Mouse (Mus musculus): Measurements from ENCODE around the gene Slc5a5.

The Slc5a5 gene

DNA sequence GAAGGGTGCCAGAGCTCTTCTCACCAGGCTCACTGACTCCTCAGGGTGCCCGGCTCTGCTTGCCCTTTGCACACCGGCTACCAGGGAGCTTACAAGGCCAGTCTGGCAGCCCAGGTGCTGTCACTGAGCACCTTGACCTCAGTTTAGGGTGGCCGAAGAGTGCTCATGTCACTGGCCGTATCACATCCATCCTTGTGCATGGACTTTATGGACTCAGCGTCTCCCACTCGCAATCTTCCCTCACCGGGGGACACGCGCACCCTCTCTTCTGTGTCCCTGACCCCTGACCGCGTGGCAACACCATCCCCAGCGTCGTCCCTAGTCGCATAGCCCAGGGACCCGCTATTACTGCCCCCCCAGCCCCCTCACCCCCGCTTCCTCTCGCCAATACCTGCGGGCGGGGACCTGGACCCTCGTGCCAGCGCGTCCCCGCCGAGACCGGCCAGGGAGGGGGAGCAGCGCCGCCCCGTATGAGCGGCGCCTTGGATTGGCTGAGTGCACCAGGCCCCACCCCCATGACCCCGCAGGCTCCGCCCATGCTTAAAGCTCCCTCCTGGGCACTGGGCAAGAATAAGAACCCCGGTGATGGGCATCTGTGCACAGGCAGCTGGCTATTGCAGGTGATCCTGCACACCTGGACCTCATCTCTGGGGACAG is 35.9 kb downstream of the Slc5a5 start:
- no peak for DNase-seq (ENCODE audit: low read depth in 1 of 2, low spot score in 2 of 2)

DNA sequence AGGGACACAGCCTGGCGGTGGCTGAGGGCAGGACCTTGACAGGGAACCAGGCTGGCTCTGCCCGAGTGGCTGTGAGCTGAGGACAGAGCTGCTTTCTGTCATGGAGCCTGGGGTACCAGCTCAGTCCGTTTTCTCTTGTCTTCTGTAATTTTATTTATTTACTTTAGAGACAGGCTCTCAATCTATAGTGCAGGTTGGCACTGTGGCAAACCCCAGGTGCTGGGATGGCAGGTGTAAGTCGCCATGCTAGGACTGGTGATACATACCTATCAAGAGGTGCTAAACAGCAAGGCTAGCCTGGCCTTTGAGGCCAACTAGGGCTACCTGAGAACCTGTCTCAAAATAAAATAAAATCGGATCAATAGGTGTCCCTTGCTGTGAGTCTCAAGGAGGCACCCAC is 36.5 kb downstream of the Slc5a5 start:
- DNase-seq (ENCODE audit: low read depth in 1 of 2, low spot score in 2 of 2): no peak

DNA sequence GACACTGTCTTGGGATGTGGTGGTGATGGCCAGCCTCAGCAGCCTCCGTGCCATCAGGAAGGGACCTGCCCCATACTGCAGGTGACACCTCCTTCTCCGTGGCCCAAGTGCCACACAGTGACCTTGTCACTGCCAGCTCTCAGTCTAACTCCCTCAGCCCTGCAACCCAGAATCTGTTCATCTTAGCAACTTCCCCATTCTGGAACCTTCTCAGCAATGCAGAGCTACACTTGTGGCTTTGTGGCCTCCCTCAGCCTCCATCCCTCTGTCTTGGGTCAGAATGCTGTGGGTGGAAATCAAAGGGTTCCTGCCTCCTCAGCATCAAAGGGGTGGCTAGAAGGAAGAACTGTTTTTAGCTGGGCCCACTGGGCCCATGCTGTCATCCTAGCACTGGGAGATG is 38.7 kb downstream of the Slc5a5 start:
- DNase-seq (ENCODE audit: low read depth in 1 of 2, low spot score in 2 of 2): no peak

DNA sequence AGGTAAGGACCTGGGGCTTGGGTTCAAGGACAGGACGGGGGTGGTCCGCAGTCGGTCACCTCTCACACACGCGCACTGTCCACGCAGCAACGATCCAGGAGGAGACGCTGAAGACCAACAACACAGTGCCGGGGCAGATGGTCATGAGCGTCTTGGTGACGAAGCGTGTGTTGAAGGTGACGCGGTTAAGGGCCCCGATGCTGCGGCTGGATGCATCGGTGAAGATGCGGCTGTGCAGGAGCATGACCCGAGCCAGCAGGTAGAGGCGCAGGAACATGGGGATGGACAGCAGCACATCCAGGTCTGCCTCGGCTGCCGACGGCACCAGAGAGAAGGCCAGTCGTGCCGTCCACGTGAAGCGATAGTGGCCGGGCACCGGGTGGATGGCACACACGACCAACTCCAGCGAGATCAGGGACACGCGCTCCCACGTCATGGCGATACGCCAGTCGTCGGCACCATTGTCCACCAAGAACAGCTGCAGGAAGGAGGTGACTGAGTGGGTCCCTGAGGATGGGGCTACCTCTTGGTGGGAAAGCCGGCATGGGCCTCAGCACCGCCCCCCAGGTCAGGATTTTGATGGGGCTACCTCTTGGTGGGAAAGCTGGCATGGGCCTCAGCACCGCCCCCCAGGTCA is 39.8 kb downstream of the Slc5a5 start:
- no peak for DNase-seq (ENCODE audit: low read depth in 1 of 2, low spot score in 2 of 2)

DNA sequence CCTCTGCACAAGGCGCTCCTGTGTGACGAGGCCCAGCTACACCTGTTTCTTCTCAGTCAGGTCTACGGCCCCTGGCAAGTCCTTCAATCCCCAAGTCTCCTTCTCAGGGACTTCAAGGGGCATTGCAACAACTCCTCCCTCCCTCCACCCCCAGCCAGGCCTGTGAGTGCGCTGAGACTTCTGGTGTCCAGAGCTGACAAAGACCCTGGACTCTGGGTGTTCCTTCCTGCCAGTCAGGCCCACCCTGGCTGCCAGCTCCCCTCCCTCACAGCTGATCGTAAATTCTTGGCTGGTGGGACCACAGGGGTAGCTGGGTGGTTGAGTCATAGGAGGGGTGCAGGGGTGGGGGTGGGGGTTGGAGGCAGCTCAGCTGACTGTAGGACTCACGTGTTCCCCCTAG is 40.7 kb downstream of the Slc5a5 start:
- DNase-seq (ENCODE audit: low read depth in 1 of 2, low spot score in 2 of 2): no peak

DNA sequence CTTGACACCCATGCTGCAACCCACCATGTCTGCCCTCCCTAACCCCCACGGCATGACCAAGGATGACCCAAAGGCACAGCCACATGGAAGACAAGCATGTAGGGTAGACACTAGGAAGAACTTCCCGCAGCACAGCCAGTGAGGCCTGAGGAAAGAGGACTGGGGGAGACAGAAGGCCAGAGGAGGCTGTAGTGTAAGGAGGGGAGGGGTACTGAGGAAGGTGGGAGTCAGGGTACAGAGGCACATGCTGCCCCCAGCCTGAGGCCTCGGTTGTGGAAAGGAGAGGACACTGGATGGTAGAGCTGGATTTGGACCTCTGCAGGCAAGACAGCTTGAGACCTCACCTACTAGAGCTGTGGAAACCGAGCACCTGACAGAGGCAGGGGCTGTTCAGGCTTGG is 41.6 kb downstream of the Slc5a5 start:
- DNase-seq (ENCODE audit: low read depth in 1 of 2, low spot score in 2 of 2): no peak

DNA sequence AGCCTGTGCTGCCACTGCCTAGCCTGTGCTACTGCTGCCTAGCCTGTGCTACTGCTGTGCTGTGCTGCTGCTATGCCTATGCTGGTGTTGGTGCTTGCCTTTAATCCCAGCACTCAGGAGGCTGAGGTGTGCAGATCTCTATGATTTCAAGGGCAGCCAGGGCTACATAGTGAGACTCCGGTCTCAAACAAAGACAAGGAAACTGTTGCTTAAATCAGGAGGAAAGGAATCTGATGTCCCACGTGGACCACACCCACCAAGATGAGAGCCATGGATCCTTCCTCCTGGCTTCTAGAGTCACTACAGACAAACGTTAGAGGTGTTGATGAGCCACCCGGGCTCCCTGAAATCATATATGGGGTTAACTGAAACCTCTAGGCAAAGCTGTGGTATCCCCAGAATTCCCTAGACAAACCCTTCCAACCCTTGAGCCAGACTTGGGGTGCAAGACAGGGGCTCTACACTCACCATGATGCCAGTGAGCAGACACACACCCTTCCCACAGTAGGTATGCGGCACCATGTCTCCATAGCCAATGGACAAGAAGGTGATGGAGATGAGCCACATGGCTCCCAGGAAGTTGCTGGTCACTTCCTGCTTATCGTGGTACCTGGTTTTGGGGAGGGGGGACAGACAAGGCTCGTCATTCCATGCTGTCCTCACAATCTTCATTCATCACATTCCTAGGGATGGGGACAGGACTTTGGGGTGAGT is 42.3 kb downstream of the Slc5a5 start:
- no peak for DNase-seq (ENCODE audit: low read depth in 1 of 2, low spot score in 2 of 2)

DNA sequence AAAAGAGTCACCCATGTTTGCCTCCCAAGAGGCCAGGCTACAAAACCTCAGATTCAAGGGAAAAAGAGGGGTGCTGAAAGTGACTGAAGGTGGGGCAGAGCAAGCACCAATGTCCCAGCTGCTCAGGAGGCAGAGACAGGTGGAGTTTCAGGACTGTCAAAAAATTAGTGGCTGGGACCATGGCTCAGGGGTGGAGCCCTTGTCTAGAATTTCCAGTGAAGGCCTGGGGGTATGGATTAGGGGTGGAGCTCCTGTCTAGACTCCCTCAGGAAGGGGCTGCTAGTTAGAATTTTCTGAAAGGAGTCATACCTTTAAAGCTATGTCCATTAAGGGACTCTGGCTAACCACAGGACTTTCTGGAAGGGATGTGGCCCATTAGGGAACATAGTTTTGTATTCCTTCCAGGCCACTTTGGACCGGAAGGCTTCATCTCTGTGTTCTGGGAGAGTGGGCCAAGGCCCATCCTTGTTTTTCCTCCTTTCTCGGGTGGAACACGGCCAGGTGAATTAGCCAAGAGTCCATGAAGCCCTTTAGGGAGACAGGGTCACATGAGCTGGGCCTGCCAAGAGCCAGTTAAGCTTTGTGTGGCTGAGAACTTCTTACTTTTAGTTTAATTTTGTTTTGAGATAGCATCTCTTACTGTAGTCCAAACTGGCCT is 43.1 kb downstream of the Slc5a5 start:
- no peak for DNase-seq (ENCODE audit: low read depth in 1 of 2, low spot score in 2 of 2)

DNA sequence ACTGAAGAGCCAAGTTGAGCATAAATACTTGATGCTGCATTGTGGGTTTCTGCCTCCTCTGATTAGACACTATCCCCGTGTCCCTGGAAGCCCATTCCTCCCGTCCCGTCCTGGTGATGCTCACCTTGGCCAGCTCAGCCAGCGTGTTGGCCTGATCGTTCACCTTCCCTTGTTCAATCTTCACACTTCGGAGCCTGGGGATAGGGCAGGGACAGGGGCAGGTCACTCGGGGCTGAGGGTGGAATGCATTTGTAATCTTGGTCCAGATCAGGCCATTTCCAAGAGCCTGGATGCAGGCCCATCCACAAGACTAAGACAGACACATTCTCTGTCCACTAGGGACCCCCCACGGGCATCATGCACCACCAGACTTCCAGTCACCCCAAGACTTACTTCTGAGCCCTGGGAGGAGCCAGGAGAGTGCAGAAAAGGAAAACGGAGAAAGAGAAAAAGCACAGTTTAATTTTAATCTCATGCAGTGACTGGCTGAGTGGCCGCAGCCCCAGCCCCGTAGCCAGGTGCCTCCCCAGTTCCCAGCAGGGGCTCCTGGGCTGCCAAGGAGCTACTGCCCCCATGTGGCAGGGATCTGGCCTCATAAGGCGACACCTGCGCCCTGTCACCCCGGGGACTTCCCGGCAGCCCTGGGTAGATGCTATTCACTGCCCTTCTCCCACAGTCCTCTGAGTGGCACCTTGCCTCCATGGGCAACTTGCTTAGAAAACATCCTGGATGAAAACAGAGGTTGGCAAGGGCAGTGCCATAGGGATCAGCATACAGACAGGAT is 46.0 kb downstream of the Slc5a5 start:
- no peak for DNase-seq (ENCODE audit: low read depth in 1 of 2, low spot score in 2 of 2)

DNA sequence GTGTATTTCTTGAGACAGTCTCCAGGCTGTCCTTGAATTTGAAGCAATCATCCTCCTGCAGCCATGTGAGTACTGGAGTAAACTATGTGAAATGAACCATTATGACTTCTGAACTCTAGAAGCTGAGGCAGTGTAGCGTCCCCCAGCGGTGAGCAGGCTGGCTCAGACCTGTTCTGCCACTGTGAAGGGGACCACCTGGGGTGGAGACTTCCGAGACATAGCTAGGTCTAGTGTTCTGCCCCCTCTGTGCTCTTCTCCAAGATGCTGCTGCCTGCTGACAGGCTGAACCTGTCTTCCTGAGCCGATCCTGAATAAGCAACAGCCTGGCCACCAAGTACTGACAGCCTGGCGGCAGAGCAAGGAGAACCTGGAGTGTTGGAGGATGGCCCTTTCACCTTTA is 47.4 kb downstream of the Slc5a5 start:
- no peak for DNase-seq (ENCODE audit: low read depth in 1 of 2, low spot score in 2 of 2)

DNA sequence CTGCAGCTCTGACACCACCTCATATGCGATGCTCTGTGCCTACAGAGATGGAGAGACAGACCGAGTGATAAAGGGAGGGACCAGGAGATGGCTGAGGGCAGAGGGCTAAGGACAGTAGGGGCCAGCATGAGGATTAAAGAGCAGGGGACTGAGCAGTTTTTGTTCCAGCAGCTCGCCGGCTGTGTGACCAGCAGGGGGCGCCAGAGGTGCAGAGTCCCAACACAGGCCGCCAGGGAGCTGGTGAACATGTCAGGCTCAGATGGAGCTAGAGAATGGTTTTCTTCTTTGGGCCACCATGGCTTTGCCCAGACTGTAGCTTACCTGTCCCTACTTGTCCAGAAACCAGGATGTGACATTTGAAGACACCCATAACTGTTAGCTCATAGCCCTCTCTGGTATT is 48.0 kb downstream of the Slc5a5 start:
- DNase-seq (ENCODE audit: low read depth in 1 of 2, low spot score in 2 of 2): peak; percentile 73 to 87

DNA sequence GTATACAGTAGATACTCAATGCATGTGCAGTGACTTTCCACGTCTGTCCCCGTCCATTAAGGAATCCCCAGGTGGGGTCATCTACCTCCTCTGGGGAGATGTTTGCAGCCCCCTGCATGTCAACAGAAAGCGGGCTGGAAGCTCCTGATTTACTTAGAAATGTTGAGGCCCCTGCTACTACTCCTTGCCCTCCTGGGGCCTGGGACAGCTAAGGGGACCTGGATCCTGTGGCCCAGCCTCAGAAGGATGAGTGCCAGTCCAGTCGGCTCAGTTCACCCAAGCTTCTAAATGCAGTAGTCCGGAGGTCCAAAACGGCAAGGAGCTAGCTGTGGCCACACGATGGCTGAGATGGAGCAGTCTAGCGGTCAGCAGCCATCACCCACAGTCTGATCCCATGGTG is 48.6 kb downstream of the Slc5a5 start:
- DNase-seq (ENCODE audit: low read depth in 1 of 2, low spot score in 2 of 2): no peak

DNA sequence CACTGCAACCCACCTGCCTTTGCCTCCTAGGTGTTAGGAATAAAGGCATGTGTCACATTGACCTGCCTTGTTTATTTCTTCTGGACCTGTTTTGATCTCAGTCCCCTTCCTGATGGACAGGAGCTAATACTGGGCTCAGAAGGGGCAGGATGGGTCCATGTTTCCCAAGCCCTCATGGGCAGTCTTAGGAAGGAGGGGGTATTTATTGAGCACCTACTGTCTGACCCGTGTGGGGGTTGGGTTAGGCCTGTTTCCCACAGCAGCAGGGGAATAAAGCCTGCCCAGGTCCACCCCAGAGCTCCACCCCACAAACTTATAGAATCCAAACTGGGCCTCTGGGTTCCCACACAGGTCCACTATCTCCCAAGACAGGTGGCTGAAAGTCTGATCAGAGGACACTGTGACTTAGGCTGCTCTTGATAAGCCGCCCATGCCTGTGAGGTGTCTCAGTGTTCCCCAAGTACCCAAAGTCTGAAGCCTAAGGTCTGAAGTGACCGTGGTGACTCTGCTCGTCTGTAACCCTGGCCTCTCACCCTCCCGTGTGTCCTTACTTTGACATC is 49.3 kb downstream of the Slc5a5 start:
- DNase-seq (ENCODE audit: low read depth in 1 of 2, low spot score in 2 of 2): no peak

DNA sequence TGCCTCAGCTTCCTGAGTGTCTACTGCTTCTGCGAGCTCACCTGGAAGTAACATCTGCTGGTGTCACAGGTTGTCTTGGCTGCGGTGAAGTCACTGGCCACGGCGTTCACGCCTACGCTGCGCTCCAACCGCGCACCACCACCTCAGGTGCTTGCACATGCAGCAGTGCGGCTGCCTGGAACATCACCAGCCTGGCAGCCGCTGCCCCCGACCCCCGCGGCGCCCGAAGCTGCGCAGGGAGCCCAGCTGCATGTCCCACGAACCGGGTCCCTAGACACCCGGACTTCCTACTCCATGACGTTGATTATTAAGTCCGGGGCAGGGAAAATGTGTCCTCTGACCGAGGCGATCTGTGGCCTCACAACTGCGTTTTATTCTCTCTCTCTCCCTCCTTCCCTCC is 50.1 kb downstream of the Slc5a5 start:
- no peak for DNase-seq (ENCODE audit: low read depth in 1 of 2, low spot score in 2 of 2)

DNA sequence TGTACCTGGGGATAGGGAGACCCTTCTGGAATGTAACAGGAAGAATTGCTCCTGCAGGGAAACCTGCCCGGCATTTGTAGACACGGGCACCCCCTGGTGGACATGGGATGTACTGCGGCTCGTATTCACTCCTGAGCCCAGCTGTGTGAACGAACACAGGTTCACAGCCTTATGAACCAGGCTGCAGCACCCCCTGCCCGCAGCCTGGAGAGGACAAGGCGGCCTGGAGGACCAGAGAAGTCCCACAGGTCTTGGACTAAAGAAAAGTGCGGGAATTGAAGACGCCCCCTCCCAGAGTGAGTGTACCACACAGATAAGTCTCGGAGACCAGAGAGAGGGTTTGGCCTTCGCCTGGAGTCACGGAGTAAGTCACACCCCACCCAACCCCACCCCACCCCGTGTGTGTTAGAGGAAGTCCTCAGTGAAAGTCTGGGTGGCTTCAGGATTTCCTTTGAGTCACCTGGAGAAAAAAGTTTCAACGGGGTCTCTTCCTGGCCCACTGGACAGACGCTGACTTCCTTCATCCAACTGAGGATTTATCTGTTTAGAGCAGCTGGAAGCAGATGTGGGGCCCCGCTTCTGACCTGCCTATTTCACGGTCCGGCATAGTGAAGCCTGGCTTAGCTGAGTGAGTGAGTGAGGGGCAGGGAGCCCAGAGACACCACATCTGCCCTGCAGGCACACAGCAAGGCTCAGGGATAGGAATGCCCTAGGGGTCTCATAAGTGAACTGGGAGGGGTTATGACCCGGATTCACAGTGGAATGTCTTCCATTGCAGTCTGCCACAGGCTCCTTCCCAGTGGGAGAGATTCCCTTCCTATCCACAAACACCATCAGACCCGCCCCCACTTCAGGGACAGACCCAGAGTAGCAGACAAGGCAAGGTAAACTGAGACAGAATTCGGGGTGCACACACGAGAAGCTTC is 51.1 kb downstream of the Slc5a5 start:
- peak; percentile 74 to 84 for DNase-seq (ENCODE audit: low read depth in 1 of 2, low spot score in 2 of 2)

DNA sequence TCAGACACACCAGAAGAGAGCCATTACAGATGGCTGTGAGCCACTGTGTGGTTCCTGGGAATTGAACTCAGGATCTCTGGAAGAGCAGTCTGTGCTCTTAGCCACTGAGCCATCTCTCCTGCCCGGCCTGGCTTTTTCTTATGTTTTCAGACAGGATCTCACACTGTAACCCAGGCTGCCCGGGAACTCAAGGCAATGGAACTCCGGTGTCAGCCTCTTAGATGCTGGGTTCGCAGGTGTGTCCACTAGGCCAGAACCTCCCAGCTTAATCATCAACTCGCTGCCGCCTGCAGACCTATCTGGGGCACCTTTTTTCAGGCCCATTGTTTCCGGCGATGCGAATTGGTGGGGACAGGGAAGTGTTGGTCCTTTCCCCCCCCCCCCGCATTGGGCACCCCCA is 52.0 kb downstream of the Slc5a5 start:
- no peak for DNase-seq (ENCODE audit: low read depth in 1 of 2, low spot score in 2 of 2)

DNA sequence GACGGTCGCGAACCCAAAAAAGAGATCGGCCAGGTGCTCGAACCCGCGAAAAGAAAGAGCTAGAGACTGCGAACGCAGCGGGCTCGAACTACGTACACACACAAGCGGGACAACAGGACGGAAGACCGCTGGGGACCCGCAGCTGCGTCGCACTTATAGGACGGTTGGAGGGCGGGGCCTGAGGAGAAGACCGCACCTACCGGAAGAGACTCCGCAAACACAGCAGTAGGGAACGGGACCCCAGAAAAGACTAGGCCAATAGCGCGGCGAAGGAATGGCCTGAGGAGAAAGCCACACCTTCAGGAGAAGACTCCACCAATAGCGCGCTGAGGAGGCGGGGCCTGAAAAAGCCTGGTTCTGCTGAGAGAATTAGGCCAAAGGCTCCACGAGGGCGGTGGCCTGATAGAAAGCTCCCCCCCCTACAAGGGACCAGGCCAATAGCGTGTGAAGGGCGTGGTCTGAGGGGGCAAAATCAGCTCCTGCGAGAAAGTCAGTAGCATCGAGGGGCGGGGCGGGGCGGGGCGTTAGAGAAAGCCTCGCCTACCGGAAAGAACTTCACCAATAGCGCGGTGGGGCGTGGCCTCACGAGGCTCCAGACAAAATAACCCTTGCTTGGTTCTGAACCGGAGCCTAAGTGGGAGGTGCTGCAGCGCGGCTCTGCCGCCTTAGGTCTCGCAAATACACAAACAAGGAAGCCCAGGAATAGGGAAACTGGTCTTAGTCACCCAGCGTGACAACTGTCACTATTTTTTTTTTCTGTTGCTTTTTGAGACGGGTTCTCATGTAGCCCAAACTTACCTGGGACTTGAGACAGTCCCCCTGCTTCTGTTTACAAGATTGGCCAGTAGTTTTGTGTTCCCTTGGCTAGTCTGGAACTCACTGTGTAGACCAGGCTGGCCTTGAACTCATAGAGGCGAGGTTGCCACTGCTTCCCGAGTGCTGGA is 52.9 kb downstream of the Slc5a5 start, which contains the start of gene Arrdc2:
Gene Arrdc2 (minus strand): TSS at position 313 of the 944 bp plus-strand sequence.
- peak; percentile 98 to 99 for DNase-seq (ENCODE audit: low read depth in 1 of 2, low spot score in 2 of 2)

DNA sequence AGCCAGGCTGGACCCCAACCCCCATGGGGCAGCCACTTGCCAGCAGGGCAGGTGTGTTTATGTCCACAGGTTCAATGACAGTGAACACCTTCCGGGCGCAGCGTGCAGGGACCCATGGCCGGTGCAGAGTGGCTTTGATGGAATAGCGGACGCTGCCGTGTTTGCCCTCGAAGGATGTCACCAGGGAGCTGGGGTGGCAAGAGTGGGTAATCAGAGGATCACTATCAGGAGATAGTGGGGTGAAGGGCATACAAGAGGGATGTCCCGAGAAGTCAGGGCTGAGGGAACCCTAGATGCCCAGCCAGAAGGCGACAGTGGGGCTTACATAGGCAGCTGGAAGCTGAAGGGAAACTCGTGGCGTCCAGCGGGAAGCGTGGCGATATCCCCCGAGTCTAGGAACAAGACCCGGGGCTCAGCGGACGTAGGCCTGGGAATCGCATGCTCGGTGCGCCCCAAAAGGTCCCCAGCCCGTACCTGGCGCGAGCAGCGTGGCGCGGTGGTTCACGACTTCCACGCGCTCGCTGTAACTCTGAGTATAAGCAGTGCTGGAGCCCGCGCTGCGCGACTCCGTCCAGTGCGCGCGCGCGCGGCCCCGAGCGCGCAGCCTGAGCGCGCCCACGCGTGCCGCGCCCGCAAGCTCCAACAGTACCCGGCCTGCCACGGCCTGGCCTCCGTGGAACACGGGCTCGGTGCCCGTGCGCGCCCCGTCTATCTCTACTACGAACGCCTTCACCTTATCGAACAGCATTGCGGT is 53.7 kb downstream of the Slc5a5 start:
- no peak for DNase-seq (ENCODE audit: low read depth in 1 of 2, low spot score in 2 of 2)
